Mouse (Mus musculus) spleen, adult 10 weeks (tissue): ENCODE results near the gene Hist1h2ap. TPM values are rescaled to one million over a fixed set of nuclear protein-coding genes. Genes with fewer than 3 reads are reported as not detected.

Source experiments
- polyA plus RNA-seq: library from polyadenylated mRNA; stranded (reverse); fragments of 350-450 nt; fragmentation: Illumina TruSeq; extraction: RNeasy Lipid Tissue Mini Kit (QIAGEN cat#74804); gene quantifications from one replicate; pipeline ENCODE4 v1.2.3, GENCODE M21; 2015; ENCODE audit warnings: low replicate concordance; ENCODE audit not compliant: insufficient read depth

Hist1h2ap gene
- polyA plus RNA-seq: not detected

GRCm38 (mm10) chr13:21833461-21833860 is at the start of gene Hist1h2ap, which contains the start of gene Hist1h2br:
Gene Hist1h2ap, minus strand, starts transcription at chr13:21833507.
Gene Hist1h2br, plus strand, starts transcription at chr13:21833743.

GRCm38 (mm10) chr13:21831418-21832394 is 1.6 kb downstream of the Hist1h2ap start, which contains the start of gene Hist1h4n:
Gene Hist1h4n, minus strand, starts transcription at chr13:21832196.

GRCm38 (mm10) chr13:21811539-21811938 is 21.8 kb downstream of the Hist1h2ap start, which contains the start of gene Hist1h4m:
Gene Hist1h4m, plus strand, starts transcription at chr13:21811746.

GRCm38 (mm10) chr13:21810073-21810472 is 23.2 kb downstream of the Hist1h2ap start, which contains the start of the genes Hist1h2bq and Hist1h2ao:
Gene Hist1h2bq, minus strand, starts transcription at chr13:21810197.
Gene Hist1h2ao, plus strand, starts transcription at chr13:21810465.

GRCm38 (mm10) chr13:21786899-21787629 is 46.2 kb downstream of the Hist1h2ap start, which contains the start of the genes Hist1h2an and Hist1h2bp:
Gene Hist1h2an, minus strand, starts transcription at chr13:21787218.
Gene Hist1h2bp, plus strand, starts transcription at chr13:21787461.

GRCm38 (mm10) chr13:21783255-21783617 is 50.1 kb downstream of the Hist1h2ap start, which contains the start of gene Hist1h3i:
Gene Hist1h3i, minus strand, starts transcription at chr13:21783370.

Other genes with a start within 250 kb of the Hist1h2ap start
- not detected for gene Olfr1362, start 219.5 kb downstream of the Hist1h2ap start, polyA plus RNA-seq
- gene Olfr11, start 191.0 kb downstream of the Hist1h2ap start, polyA plus RNA-seq: not detected
- gene Olfr1361, start 170.1 kb downstream of the Hist1h2ap start, polyA plus RNA-seq: not detected
- not detected for gene Olfr1360, start 156.1 kb downstream of the Hist1h2ap start, polyA plus RNA-seq
- not detected for gene Olfr1359, start 135.4 kb downstream of the Hist1h2ap start, polyA plus RNA-seq
- gene Hist1h2bl, start 117.4 kb downstream of the Hist1h2ap start, polyA plus RNA-seq: not detected
- not detected for gene Hist1h2ai, start 117.1 kb downstream of the Hist1h2ap start, polyA plus RNA-seq
- gene Hist1h3h, start 115.8 kb downstream of the Hist1h2ap start, polyA plus RNA-seq: not detected
- not detected for gene Hist1h2bm, start 111.5 kb downstream of the Hist1h2ap start, polyA plus RNA-seq
- gene Hist1h4j, start 98.4 kb downstream of the Hist1h2ap start, polyA plus RNA-seq: not detected
- not detected for gene Hist1h4k, start 83.0 kb downstream of the Hist1h2ap start, polyA plus RNA-seq
- gene Hist1h2ak, start 79.7 kb downstream of the Hist1h2ap start, polyA plus RNA-seq: not detected
- not detected for gene Hist1h2bn, start 79.4 kb downstream of the Hist1h2ap start, polyA plus RNA-seq
- gene Hist1h1b, start 52.9 kb downstream of the Hist1h2ap start, polyA plus RNA-seq: not detected
- not detected for gene Hist1h3i, start 50.1 kb downstream of the Hist1h2ap start, polyA plus RNA-seq
- not detected for gene Hist1h2an, start 46.3 kb downstream of the Hist1h2ap start, polyA plus RNA-seq
- gene Hist1h2bp, start 46.0 kb downstream of the Hist1h2ap start, polyA plus RNA-seq: not detected
- 1.1 TPM for gene Hist1h2bq, start 23.3 kb downstream of the Hist1h2ap start, polyA plus RNA-seq
- gene Hist1h2ao, start 23.0 kb downstream of the Hist1h2ap start, polyA plus RNA-seq: not detected
- gene Hist1h4m, start 21.8 kb downstream of the Hist1h2ap start, polyA plus RNA-seq: not detected
- not detected for gene Hist1h4n, start 1.3 kb downstream of the Hist1h2ap start, polyA plus RNA-seq
- gene Hist1h2br, start 236 bp upstream of the Hist1h2ap start, polyA plus RNA-seq: 0.81 TPM
- gene Zfp184, start 111.6 kb upstream of the Hist1h2ap start, polyA plus RNA-seq: 1.2 TPM
- not detected for gene Pom121l2, start 147.7 kb upstream of the Hist1h2ap start, polyA plus RNA-seq
- gene Prss16, start 176.2 kb upstream of the Hist1h2ap start, polyA plus RNA-seq: 1.6 TPM
- gene Hist1h2ah, start 202.1 kb upstream of the Hist1h2ap start, polyA plus RNA-seq: not detected
- not detected for gene Hist1h2bk, start 202.4 kb upstream of the Hist1h2ap start, polyA plus RNA-seq
- 7.6 TPM for gene Hist1h4i, start 207.9 kb upstream of the Hist1h2ap start, polyA plus RNA-seq
- gene Hist1h2ag, start 209.4 kb upstream of the Hist1h2ap start, polyA plus RNA-seq: not detected
- not detected for gene Hist1h2bj, start 209.7 kb upstream of the Hist1h2ap start, polyA plus RNA-seq